ENCODE assay signal across 23 mouse cellular contexts in the genomic region with DNA sequence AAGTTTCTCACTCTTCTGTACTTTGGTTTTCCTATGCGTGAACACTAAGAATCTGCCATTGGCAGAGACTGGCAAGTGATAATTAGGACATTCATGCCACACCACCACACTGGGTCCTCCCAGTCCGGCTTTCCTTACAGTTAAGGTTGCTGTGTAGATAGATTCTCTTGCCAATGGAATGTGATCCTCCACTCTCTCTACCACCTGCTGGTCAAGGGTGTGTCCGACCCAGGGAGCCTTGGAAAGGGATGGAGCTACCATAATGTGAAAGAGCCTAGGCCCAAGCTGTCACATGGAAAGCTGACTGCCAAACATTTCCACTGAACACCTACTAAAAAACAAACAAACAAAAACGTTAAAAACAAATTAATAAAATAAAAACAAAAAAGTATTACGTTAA.
DNase-seq lines count a peak whose midpoint lies in the region; TF ChIP-seq lines count a peak whose summit lies in the region.
"Had no signal": no experiment of that assay in that cellular context is flagged by ENCODE, and none has a peak within 500 bp of the region (broad histone marks: within the 10 kb centered on the region; RNA-seq: fewer than 3 reads in every experiment).

No protein-coding gene starts in this region.

- peak; percentile 59 for DNase-seq in gastrocnemius, adult 2 months
- DNase-seq in gastrocnemius, postnatal 14 days = no peak
- DNase-seq in R1 (ENCODE audit: low read depth, low spot score) = peak; percentile 62
- no peak for DNase-seq in ovary, postnatal 36 days (ENCODE audit: low spot score)
- DNase-seq in spleen, postnatal 4 days (ENCODE audit: low spot score in 2 of 2) = no peak
- no peak for DNase-seq in right cerebral cortex, adult 2 months (ENCODE audit: low spot score in 2 of 2)
- DNase-seq: adrenal gland, adult 8-10 months; adrenal gland, postnatal 14 days; adrenal gland, postnatal 36 days; cerebellum, adult 11-12 months; cerebellum, adult 2 months; cerebellum, adult 9-10 months; cerebellum, postnatal 10 days; cerebellum, postnatal 25 days; embryo, embryonic 11 days had no signal

- no peaks in the 10 kb centered on the region for H3K79me2 ChIP-seq in myocyte (ENCODE audit: control insufficient read depth, insufficient read depth)

- intact Hi-C loops in gastrocnemius, adult 2 months (cut with DNase I) = no loop called here
- intact Hi-C loops in gastrocnemius, postnatal 14 days (cut with DNase I; ENCODE audit: low total_unique reads) = no loop called here

- peak overlapping the region; percentile 75 for H3K27ac ChIP-seq in gastrocnemius, adult 2 months
- H3K27ac ChIP-seq: embryonic facial prominence, embryonic 13.5 days; embryonic facial prominence, embryonic 15.5 days; forebrain, embryonic 10.5 days; forebrain, embryonic 12.5 days had no signal

- no peak for TF ChIP-seq POLR2A in myocyte (IDR thresholded peaks at IDR 0.05; ENCODE audit: insufficient read length, low read depth)

- H3K27me3 ChIP-seq in myocyte (ENCODE audit: control insufficient read depth, insufficient read depth, insufficient read length) = no peaks in the 10 kb centered on the region
- H3K27me3 ChIP-seq: embryonic facial prominence, embryonic 13.5 days; embryonic facial prominence, embryonic 15.5 days; forebrain, embryonic 12.5 days; Patski had no signal

- H3K36me3 ChIP-seq in myocyte (ENCODE audit: control insufficient read depth, insufficient read depth) = no peaks in the 10 kb centered on the region
- H3K36me3 ChIP-seq: embryonic facial prominence, embryonic 13.5 days; embryonic facial prominence, embryonic 15.5 days; forebrain, embryonic 10.5 days; forebrain, embryonic 12.5 days; G1E had no signal

- peak; percentile 28 for TF ChIP-seq CTCF in gastrocnemius, adult 2 months (IDR thresholded peaks at IDR 0.05)

- no peak overlapping the region for H3K4me3 ChIP-seq in gastrocnemius, adult 2 months
- H3K4me3 ChIP-seq in myocyte = no peak overlapping the region
- H3K4me3 ChIP-seq: embryonic facial prominence, embryonic 13.5 days; embryonic facial prominence, embryonic 15.5 days; erythroblast, embryonic 14.5 days; forebrain, embryonic 10.5 days; forebrain, embryonic 12.5 days had no signal

- no peak overlapping the region for H3ac ChIP-seq in myocyte (ENCODE audit: control insufficient read depth, insufficient read length)

- H3K4me2 ChIP-seq in myocyte (ENCODE audit: low read depth) = peak overlapping the region; percentile 3
- H3K4me2 ChIP-seq: embryonic facial prominence, embryonic 13.5 days; embryonic facial prominence, embryonic 15.5 days; forebrain, embryonic 12.5 days had no signal

TF ChIP-seq in myocyte, 11 proteins besides CTCF, POLR2A, EP300 and RAD21:
- TF ChIP-seq REST (IDR thresholded peaks at IDR 0.05; ENCODE audit: insufficient read depth, insufficient read length) (no peak), MYOD1 (IDR thresholded peaks at IDR 0.05; ENCODE audit: control insufficient read depth in 1 of 3, insufficient read length in 2 of 3, low read depth in 2 of 3) (peak in 1 of 3 experiments; percentile 54)

Comparison
In these comparisons a context has a peak if more than half of its experiments do, and no peak if none do; other contexts are left out.
1. DNase-seq: peak in gastrocnemius, adult 2 months (single experiment) and R1 (single experiment); none in gastrocnemius, postnatal 14 days (single experiment), ovary, postnatal 36 days (single experiment), spleen, postnatal 4 days (0 of 2) and right cerebral cortex, adult 2 months (0 of 2).